Mouse (Mus musculus) neutrophil, adult 5-6 weeks (primary cell): ENCODE measurements at regions not wholly inside any gene's neighbourhood (a gene's known extent, or its start where the extent isn't known, plus 50 kb on each side); places are given as distances from the start of the nearest gene placed in this dataset.
"Not testable (repeated sequence)": the region's sequence is repeated elsewhere in the genome, so short reads cannot be mapped to it uniquely, and the experiment has no call there.

Experiments
- ATAC-seq: fragments of 151-379, 151-347 bp; 2 replicates; pipeline ENCODE4 v1.8.0; 2017; ENCODE audit warnings: mild to moderate bottlenecking, moderate TSS enrichment; ENCODE audit not compliant: insufficient number of reproducible peaks, poor library complexity, low FRiP score, severe bottlenecking; ENCODE audit errors: extremely low read depth

DNA sequence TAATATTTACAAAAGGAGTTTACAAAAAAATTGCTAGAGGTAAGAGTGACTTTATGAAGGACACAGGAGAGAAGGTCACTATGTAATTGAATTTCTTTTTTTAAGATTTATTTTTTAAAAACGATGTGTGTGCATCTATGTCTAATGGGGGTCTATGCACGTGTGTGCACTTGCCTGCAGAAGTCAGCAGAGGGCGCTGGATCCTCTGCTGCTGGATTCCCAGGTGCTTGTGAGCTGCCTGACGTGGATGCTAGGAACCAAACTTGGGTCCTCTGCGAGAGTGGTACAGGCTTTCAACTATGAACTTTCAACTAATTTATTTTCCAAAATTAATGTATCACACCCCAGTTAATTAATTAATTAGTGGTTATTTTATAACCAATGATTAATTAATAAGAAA lies 85.0 kb downstream of the Glrx3 start:
- ATAC-seq, result no peak

DNA sequence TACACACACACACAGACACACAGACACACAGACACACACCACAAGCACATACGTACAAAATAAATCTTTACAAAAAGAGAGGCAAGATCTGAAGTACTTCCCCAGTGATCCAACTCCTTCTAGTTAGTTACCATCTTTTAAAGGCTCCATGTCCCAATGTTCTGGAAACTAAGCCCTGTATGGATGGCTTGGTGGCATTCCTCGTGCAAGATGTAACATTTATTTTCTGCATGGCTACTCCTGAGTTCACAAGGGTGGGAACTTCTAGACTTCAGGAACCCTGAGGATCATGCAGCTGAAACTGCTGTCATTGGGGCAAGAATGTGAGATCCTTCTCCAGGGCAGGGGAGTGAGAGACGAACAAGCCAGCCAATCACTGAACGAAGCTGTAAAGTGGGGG lies 96.1 kb downstream of the Glrx3 start:
- ATAC-seq, result no peak

DNA sequence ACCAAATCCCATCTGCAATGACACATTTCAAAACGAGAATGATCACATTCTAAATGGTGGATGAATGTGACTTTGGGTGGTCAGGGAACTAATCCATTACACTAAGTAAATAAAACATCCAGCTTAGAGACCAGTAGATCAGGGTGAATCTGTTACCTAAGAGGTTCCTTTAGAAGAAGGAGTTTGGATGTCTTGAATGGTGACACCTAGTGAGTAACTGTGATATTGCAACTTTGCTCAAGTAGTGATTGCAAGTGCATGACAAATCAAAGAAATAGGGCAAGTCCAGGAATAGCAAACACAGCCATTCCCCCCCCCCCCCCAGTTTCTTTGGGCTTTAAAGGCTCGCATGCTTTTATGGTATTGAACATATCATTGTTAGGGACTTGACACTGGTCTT lies 112.6 kb downstream of the Glrx3 start:
- peak; percentile 46; the same call in 1 of the 2 replicates for ATAC-seq

DNA sequence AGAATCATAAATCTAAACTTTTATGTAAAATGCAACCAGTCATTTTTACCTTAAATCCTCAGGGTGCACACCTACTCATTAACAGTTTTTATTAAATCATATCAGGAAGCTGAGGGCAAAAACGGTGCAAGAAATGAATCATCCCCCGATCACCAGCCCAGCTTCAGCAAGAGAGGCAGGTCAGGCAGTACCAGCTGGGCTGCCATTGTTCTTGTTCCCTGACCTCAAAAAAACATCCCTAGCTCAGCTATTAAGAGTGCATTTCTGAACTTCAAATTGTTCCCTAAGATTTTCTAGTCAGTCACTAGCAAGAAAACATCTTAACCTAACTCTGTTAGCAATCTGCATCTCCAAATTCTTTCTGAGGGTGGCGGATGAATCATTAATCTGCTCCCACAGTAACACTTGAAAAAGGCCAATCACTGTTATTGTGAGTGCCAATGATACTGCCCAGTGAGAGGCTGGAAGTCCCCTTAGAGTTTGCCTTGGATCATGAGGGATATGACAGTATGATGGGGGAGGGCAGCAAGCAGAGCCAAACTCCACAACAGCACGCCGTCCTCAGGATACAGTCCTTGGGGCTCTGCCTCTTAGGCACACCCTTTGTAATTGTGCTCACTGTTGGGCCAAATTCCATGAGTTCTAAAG lies 115.3 kb downstream of the Glrx3 start:
- ATAC-seq, result no peak

- no peak for ATAC-seq
Measured at GRCm38 (mm10) chr7:137555481-137555880, 118.1 kb downstream of the Glrx3 start.

GRCm38 (mm10) chr7:137557439-137557838 lies 120.0 kb downstream of the Glrx3 start:
- ATAC-seq, result no peak

- ATAC-seq, result no peak
Measured at GRCm38 (mm10) chr7:137558871-137559270, 121.5 kb downstream of the Glrx3 start.

DNA sequence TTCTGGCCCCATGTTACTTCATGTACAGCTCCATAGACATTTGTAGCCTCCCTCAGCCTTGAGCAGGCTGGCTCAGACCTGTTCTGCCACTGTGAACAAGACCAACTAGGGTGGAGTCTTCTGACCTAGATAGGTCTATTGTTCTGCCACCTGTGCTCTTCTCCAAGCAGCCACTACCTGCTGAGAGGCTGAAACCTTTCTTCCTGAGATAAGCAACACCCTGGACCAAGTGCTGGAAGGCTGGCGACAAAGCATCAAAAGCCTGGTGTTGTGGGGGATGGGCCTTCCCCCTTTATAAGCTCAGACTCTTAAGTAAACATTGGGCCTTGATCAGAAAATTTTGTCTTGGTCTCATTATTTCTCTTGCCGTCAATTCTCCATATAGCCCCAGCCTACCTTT lies 132.8 kb downstream of the Glrx3 start:
- no peak for ATAC-seq

DNA sequence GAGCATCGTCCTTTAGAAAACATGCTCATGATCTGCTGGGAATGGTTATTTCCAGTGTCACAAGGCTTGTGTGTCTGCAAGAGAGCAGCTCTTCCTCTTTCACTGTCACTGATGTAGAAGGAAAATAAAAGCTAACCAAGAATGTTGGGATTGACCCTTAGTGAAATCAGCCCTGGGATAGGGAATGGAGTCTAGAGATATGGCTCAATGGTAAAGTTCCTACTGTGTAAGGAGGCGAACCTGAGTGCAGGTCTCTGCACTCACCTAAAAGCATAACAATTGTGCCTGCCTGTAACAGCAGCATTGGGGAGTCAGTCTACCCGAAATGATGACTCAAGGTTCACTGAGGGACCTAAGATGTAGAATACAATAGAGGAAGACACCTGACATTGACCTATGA lies 138.1 kb downstream of the Glrx3 start:
- peak; percentile 21; the same call in 1 of the 2 replicates for ATAC-seq

- ATAC-seq, result peak; percentile 70
Measured at GRCm38 (mm10) chr7:137576251-137576650, 138.8 kb downstream of the Glrx3 start.

- ATAC-seq, result no peak
Measured at GRCm38 (mm10) chr7:137583556-137583955, 146.1 kb downstream of the Glrx3 start.

DNA sequence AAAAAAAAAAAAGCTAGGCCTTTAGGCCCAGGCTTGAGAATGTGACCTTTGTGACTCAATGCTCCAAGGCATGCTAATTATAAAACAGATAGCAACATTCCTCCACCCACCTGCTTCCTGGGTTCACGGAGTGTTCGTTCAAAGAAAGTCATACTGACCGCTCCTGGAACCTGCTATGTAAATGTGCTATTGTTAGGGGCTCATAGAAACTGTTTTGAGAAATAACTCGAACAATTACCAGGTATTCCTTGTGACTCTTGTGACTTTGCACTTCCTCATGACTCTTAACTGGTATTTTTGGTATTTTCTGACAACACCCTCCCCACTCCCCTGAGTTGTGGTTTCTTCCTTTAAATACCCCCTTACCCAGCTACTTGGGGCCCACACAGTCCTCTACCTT lies 147.5 kb downstream of the Glrx3 start:
- ATAC-seq, result not testable (repeated sequence)

DNA sequence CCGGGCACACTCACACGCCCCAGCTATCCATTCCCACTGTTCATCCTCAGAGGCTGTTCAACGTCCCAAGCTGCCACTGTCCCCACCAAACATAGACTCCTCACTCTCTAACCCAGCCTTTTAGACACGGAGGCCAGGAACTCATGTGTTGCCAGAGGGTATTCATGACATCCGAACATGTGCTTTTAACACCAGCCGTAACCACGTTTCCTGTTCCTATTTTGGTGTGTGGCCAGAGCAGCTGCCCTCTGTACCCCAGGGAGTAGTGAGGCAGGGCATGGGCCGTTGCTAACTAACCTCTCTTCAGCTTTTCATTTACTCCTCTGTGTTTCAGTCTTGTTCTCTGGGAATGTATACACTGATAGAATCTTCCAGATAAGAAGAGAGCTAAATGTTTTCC lies 156.2 kb downstream of the Glrx3 start:
- peak; percentile 76 for ATAC-seq

- no peak for ATAC-seq
Measured at GRCm38 (mm10) chr7:137595567-137595966, 158.2 kb downstream of the Glrx3 start.

DNA sequence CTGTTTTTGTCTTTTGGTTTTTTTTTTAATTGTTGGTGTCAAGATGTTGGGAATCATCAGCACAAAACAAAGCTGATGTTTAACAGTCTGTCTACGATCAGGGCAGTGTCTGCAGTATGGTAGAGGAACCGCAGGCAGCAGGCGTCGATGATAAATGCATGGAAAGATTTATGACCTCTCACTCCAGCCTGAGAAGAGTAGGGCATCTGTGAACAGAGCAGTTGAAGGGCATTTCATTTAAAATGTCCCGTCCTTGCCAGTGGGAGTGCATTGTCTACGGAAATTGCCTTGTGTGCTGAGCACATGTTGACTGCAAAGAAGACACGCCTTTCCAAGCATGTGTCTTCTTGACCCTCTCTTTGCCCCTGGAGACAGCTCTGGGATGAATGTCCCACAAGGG lies 158.7 kb downstream of the Glrx3 start:
- no peak for ATAC-seq

GRCm38 (mm10) chr7:137603039-137603438 lies 165.6 kb downstream of the Glrx3 start:
- peak; percentile 64 for ATAC-seq

DNA sequence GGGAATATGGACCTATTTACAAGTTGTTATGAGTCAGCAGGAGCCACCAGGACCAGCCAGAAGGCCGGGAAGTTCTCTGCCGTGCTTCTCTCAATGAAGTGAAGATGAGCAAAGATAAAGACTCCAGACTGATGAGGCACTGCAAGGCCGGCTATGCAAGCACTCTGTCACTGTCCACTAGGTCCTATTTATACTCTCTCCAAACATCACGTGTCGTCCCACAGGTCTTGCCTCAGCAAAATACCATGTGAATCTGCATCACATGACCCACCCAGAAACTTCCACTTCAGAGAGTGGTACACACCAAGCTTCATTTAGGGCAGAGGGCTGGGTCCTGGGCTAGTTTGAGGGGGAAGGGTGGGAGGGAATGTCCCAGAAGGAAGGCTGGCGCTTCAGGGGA lies 172.3 kb downstream of the Glrx3 start:
- no peak for ATAC-seq

- no peak for ATAC-seq
Measured at GRCm38 (mm10) chr7:137611363-137611762, 173.9 kb downstream of the Glrx3 start.

GRCm38 (mm10) chr7:137611891-137612522 lies 174.6 kb downstream of the Glrx3 start:
- ATAC-seq, result no peak

GRCm38 (mm10) chr7:137618406-137619133 lies 181.2 kb downstream of the Glrx3 start:
- no peak for ATAC-seq
